8 mouse cellular contexts compared by ENCODE assay signal in genomic region chr2:92370821-92371805, GRCm38 (mm10). TPM values are rescaled to one million over a fixed set of nuclear protein-coding genes. Genes with fewer than 3 reads are reported as not detected.
DNase-seq lines count a peak whose midpoint lies in the region; ATAC-seq and TF ChIP-seq lines count a peak whose summit lies in the region.

No protein-coding gene starts in this region.

- H3K4me1 ChIP-seq in heart, adult 2 months (ENCODE audit: control insufficient read depth, insufficient read depth, low read length): peaks cover 5% of the 10 kb centered on the region
- peaks cover 59% of the 10 kb centered on the region for H3K4me1 ChIP-seq in limb, embryonic 12.5 days (replicated peaks)
- H3K4me1 ChIP-seq in midbrain, embryonic 15.5 days: peaks cover 48% of the 10 kb centered on the region

- TF ChIP-seq EP300 in heart, adult 2 months (IDR thresholded peaks at IDR 0.05; ENCODE audit: insufficient read depth, low read depth, low read length): no peak

- no peak for TF ChIP-seq CTCF in heart, adult 2 months (IDR thresholded peaks at IDR 0.05)

- no peak for DNase-seq in heart, adult 2 months
- DNase-seq in heart, adult 18-20 months: no peak
- DNase-seq in cerebellum, adult 18-20 months: peak; percentile 27 to 42
- peak; percentile 43 for DNase-seq in heart, postnatal 4 days
- peak; percentile 42 for DNase-seq in urinary bladder, postnatal 10 days (ENCODE audit: low spot score)
- no peak for DNase-seq in left cerebral cortex, adult 18-20 months (ENCODE audit: low spot score in 2 of 2)

- H3K4me3 ChIP-seq in heart, adult 2 months: peak overlapping the region; percentile 34; the same call in 1 of the 2 replicates
- peak overlapping the region; percentile 56 for H3K4me3 ChIP-seq in limb, embryonic 12.5 days (replicated peaks)
- H3K4me3 ChIP-seq in midbrain, embryonic 15.5 days: peak overlapping the region; percentile 33

- peak; percentile 33 for ATAC-seq in limb, embryonic 12.5 days (ENCODE audit: insufficient number of reproducible peaks, insufficient read depth, low FRiP score, low TSS enrichment, low read depth)
- no peak for ATAC-seq in midbrain, embryonic 15.5 days (replicated peaks)

- H3K79me2 ChIP-seq in heart, adult 2 months (replicated peaks; ENCODE audit: control insufficient read depth, insufficient read depth, low read length): no peaks in the 10 kb centered on the region

- H3K4me2 ChIP-seq in limb, embryonic 12.5 days: peak overlapping the region; percentile 93
- H3K4me2 ChIP-seq in midbrain, embryonic 15.5 days: peak overlapping the region; percentile 59

- H3K27me3 ChIP-seq in heart, adult 2 months (ENCODE audit: control insufficient read depth, insufficient read depth, low read length): peaks cover 11% of the 10 kb centered on the region
- peaks cover 44% of the 10 kb centered on the region for H3K27me3 ChIP-seq in limb, embryonic 12.5 days
- H3K27me3 ChIP-seq in midbrain, embryonic 15.5 days (replicated peaks): peaks cover 27% of the 10 kb centered on the region

- 10% methylated on average over 45 of the region's 45 CpGs for WGBS in heart, adult 2 months
- WGBS in limb, embryonic 12.5 days: 3% methylated on average over 45 of the region's 45 CpGs
- WGBS in midbrain, embryonic 15.5 days: 3% methylated on average over 45 of the region's 45 CpGs

- no peak for TF ChIP-seq POLR2A in heart, adult 2 months (IDR thresholded peaks at IDR 0.05; ENCODE audit: insufficient read depth, low read depth, low read length)

- H3K9ac ChIP-seq in heart, adult 2 months (ENCODE audit: low read depth, low read length): peak overlapping the region; percentile 35; the same call in 1 of the 2 replicates
- peak overlapping the region; percentile 66 for H3K9ac ChIP-seq in limb, embryonic 12.5 days (replicated peaks)
- H3K9ac ChIP-seq in midbrain, embryonic 15.5 days: no peak overlapping the region

- no peaks in the 10 kb centered on the region for H3K9me3 ChIP-seq in limb, embryonic 12.5 days
- no peaks in the 10 kb centered on the region for H3K9me3 ChIP-seq in midbrain, embryonic 15.5 days

- H3K27ac ChIP-seq in heart, adult 2 months: no peak overlapping the region
- peak overlapping the region; percentile 37; the same call in 1 of the 2 replicates for H3K27ac ChIP-seq in limb, embryonic 12.5 days
- H3K27ac ChIP-seq in midbrain, embryonic 15.5 days: no peak overlapping the region

- no peaks in the 10 kb centered on the region for H3K36me3 ChIP-seq in heart, adult 2 months (ENCODE audit: control insufficient read depth, insufficient read depth, low read length)
- peaks cover 1% of the 10 kb centered on the region for H3K36me3 ChIP-seq in limb, embryonic 12.5 days
- H3K36me3 ChIP-seq in midbrain, embryonic 15.5 days (replicated peaks): no peaks in the 10 kb centered on the region

- intact Hi-C loops in heart, adult 2 months (cut with DNase I): no loop called here

RNA-seq across cellular contexts. Expression of gene Pex16, which starts 3.4 kb away (rescaled TPM):
- total RNA-seq in heart, adult 2 months (2021): 10 to 100 TPM; 19.6 to 23.1 TPM
- 35.6 and 36.8 TPM in 2 replicates for polyA plus RNA-seq in heart, adult 2 months (2012; rRNA removed)
- total RNA-seq in heart, adult 18-20 months (2021): 10 to 100 TPM; 24.8 to 27.4 TPM
- 10 to 100 TPM; 20.8 to 22.2 TPM for total RNA-seq in heart, postnatal 4 days (2021)
- 17.1 and 17.6 TPM in 2 replicates for polyA plus RNA-seq in limb, embryonic 12.5 days (2016; fragmentation: Nextera tagmentation; extraction: Ambion mirVana)
- polyA plus RNA-seq in midbrain, embryonic 15.5 days (2015; fragmentation: Nextera tagmentation; extraction: Ambion mirVana): 41.3 and 47.5 TPM in 2 replicates
- 10 to 100 TPM; 27.3 to 29.1 TPM for total RNA-seq in left cerebral cortex, adult 18-20 months (2021)

RNA-seq across cellular contexts. Expression of gene Large2, which starts 3.6 kb away (rescaled TPM):
- not detected for total RNA-seq in heart, adult 2 months (2021)
- polyA plus RNA-seq in heart, adult 2 months (2012; rRNA removed): 0.50 and 0.84 TPM in 2 replicates
- under 1 TPM in 1 of 2 experiments, not detected in 1; 0.41 TPM for total RNA-seq in heart, adult 18-20 months (2021)
- total RNA-seq in heart, postnatal 4 days (2021): under 1 TPM; 0.29 to 0.70 TPM
- polyA plus RNA-seq in limb, embryonic 12.5 days (2016; fragmentation: Nextera tagmentation; extraction: Ambion mirVana): 10.7 and 13.9 TPM in 2 replicates
- polyA plus RNA-seq in midbrain, embryonic 15.5 days (2015; fragmentation: Nextera tagmentation; extraction: Ambion mirVana): 1.5 and 1.9 TPM in 2 replicates
- total RNA-seq in left cerebral cortex, adult 18-20 months (2021): 1 to 10 TPM in 1 of 2 experiments, not detected in 1; 1.0 TPM

RNA-seq across cellular contexts. Expression of gene 1700029I15Rik, which starts 11.2 kb away (rescaled TPM):
- 1 to 10 TPM in 1 of 2 experiments, under 1 TPM in 1; 0.63 to 1.1 TPM for total RNA-seq in heart, adult 2 months (2021)
- 2.4 and 2.8 TPM in 2 replicates for polyA plus RNA-seq in heart, adult 2 months (2012; rRNA removed)
- total RNA-seq in heart, adult 18-20 months (2021): 1 to 10 TPM in 1 of 2 experiments, under 1 TPM in 1; 0.25 to 1.1 TPM
- total RNA-seq in heart, postnatal 4 days (2021): 1 to 10 TPM; 1.2 to 1.7 TPM
- 3.0 and 3.3 TPM in 2 replicates for polyA plus RNA-seq in limb, embryonic 12.5 days (2016; fragmentation: Nextera tagmentation; extraction: Ambion mirVana)
- 7.6 and 8.4 TPM in 2 replicates for polyA plus RNA-seq in midbrain, embryonic 15.5 days (2015; fragmentation: Nextera tagmentation; extraction: Ambion mirVana)
- 1 to 10 TPM; 3.8 to 5.9 TPM for total RNA-seq in left cerebral cortex, adult 18-20 months (2021)

RNA-seq across cellular contexts. Expression of gene Mapk8ip1, which starts 29.9 kb away (rescaled TPM):
- total RNA-seq in heart, adult 2 months (2021): 1 to 10 TPM; 3.8 to 4.5 TPM
- 6.9 and 7.1 TPM in 2 replicates for polyA plus RNA-seq in heart, adult 2 months (2012; rRNA removed)
- 1 to 10 TPM; 3.2 to 3.7 TPM for total RNA-seq in heart, adult 18-20 months (2021)
- total RNA-seq in heart, postnatal 4 days (2021): 1 to 10 TPM; 7.9 to 8.1 TPM
- polyA plus RNA-seq in limb, embryonic 12.5 days (2016; fragmentation: Nextera tagmentation; extraction: Ambion mirVana): 29.4 and 34.8 TPM in 2 replicates
- polyA plus RNA-seq in midbrain, embryonic 15.5 days (2015; fragmentation: Nextera tagmentation; extraction: Ambion mirVana): 155 and 165 TPM in 2 replicates
- total RNA-seq in left cerebral cortex, adult 18-20 months (2021): 100 to 1,000 TPM; 345 to 351 TPM

Comparison
In these comparisons a context has a peak if more than half of its experiments do, and no peak if none do; other contexts are left out.
1. DNase-seq: peak in cerebellum, adult 18-20 months (2 of 2), heart, postnatal 4 days (single experiment) and urinary bladder, postnatal 10 days (single experiment); none in heart, adult 2 months (0 of 2), heart, adult 18-20 months (0 of 2) and left cerebral cortex, adult 18-20 months (0 of 2).
2. Peak in every context shown above with its lines, with median percentiles within 50 percentile points of each other: H3K4me3 ChIP-seq.